Mouse (Mus musculus) midbrain, embryonic 13.5 days (tissue): Measurements from ENCODE around the gene Btnl10. TPM values are rescaled to one million over a fixed set of nuclear protein-coding genes. Genes with fewer than 3 reads are reported as not detected.

ENCODE experiments used
- ATAC-seq: fragments of 200-750 bp; cut with Nextera tagmentation; 2 replicates; pipeline ENCODE4 v1.8.0; 2017; ENCODE audit warnings: mild to moderate bottlenecking, moderate TSS enrichment, moderate library complexity
- H3K27ac ChIP-seq: fragments of 300-500 bp; sonication (generic); 2 replicates; pipeline ENCODE4 v1.5.1; 2015; ENCODE audit warnings: inconsistent platforms, mild to moderate bottlenecking, moderate library complexity
- H3K27me3 ChIP-seq: fragments of 300-500 bp; sonication (generic); 2 replicates; pipeline ENCODE4 v1.6.1; 2015; ENCODE audit warnings: mild to moderate bottlenecking, inconsistent platforms
- H3K36me3 ChIP-seq: fragments of 300-500 bp; sonication (generic); 2 replicates; pipeline ENCODE4 v1.6.1; 2015; ENCODE audit warnings: mild to moderate bottlenecking, inconsistent platforms
- H3K4me1 ChIP-seq: fragments of 300-500 bp; sonication (generic); replicated peaks from 2 replicates; pipeline ENCODE4 v1.6.1; 2015; ENCODE audit warnings: inconsistent platforms
- H3K4me2 ChIP-seq: fragments of 300-500 bp; sonication (generic); replicated peaks from 2 replicates; pipeline ENCODE4 v1.6.1; 2015; ENCODE audit warnings: moderate library complexity, mild to moderate bottlenecking, inconsistent platforms
- H3K4me3 ChIP-seq: fragments of 300-500 bp; sonication (generic); replicated peaks from 2 replicates; pipeline ENCODE4 v1.5.1; 2015; ENCODE audit warnings: mild to moderate bottlenecking, inconsistent platforms
- H3K9ac ChIP-seq: fragments of 300-500 bp; sonication (generic); replicated peaks from 2 replicates; pipeline ENCODE4 v1.6.1; 2015; ENCODE audit warnings: mild to moderate bottlenecking, inconsistent platforms
- H3K9me3 ChIP-seq: fragments of 300-500 bp; sonication (generic); 2 replicates; pipeline ENCODE4 v1.6.1; 2016; ENCODE audit warnings: mild to moderate bottlenecking, inconsistent platforms
- WGBS: fragments of 180-500 bp; shearing (Covaris S2); methylation state at CpG from one replicate; pipeline ENCODE4 v1.1.7; 2015; 5-methylcytosine and 5-hydroxymethylcytosine counted together
- polyA plus RNA-seq: library from polyadenylated mRNA; unstranded; fragments of >200 nt; fragmentation: Nextera tagmentation; extraction: Ambion mirVana; gene quantifications from 2 replicates; pipeline ENCODE4 v1.2.1, GENCODE M21; 2015

Gene Btnl10
- polyA plus RNA-seq, 1 experiment from 2014 or later = not detected

GRCm38 (mm10) chr11:58954420-58955142 lies 36.9 kb downstream of the Btnl10 start, which contains the start of the genes Hist3h2a and Trim17:
Gene Hist3h2a (plus strand): TSS chr11:58954685.
Gene Trim17 (plus strand): TSS chr11:58954685.
- peaks cover 9% of the 10 kb centered on the region for H3K36me3 ChIP-seq
- H3K27ac ChIP-seq = peak within 1 kb of the TSS; percentile 100
- peaks cover 66% of the 10 kb centered on the region for H3K4me1 ChIP-seq
- peak; percentile 84 for ATAC-seq
- no peaks in the 10 kb centered on the region for H3K9me3 ChIP-seq
- no peaks in the 10 kb centered on the region for H3K27me3 ChIP-seq
- H3K4me3 ChIP-seq = peak within 1 kb of the TSS; percentile 87
- H3K9ac ChIP-seq = peak within 1 kb of the TSS; percentile 97
- H3K4me2 ChIP-seq = peak within 1 kb of the TSS; percentile 90
- under 1% methylated on average over 49 of the region's 49 CpGs for WGBS

- Histone ChIP-seq H3K9ac (peak overlapping the region; percentile 89), H3K27me3 (no peaks in the 10 kb centered on the region), H3K27ac (peak overlapping the region; percentile 100), H3K4me2 (peak overlapping the region; percentile 82), H3K36me3 (peaks cover 9% of the 10 kb centered on the region), H3K4me3 (peak overlapping the region; percentile 87), H3K4me1 (peaks cover 71% of the 10 kb centered on the region), H3K9me3 (no peaks in the 10 kb centered on the region)
- 0% methylated on average over 20 of the region's 20 CpGs for WGBS
- ATAC-seq = peak; percentile 41
Observed at GRCm38 (mm10) chr11:58955143-58955867, 37.6 kb downstream of the Btnl10 start.

- Histone ChIP-seq H3K9ac (peak overlapping the region; percentile 89), H3K27ac (peak overlapping the region; percentile 100), H3K4me2 (peak overlapping the region; percentile 82), H3K4me3 (peak overlapping the region; percentile 87), H3K4me1 (peaks cover 69% of the 10 kb centered on the region), H3K27me3 (no peaks in the 10 kb centered on the region), H3K36me3 (peaks cover 9% of the 10 kb centered on the region), H3K9me3 (no peaks in the 10 kb centered on the region)
- WGBS = 23% methylated on average over 8 of the region's 8 CpGs
- ATAC-seq = no peak
Observed at GRCm38 (mm10) chr11:58955868-58956257, 38.2 kb downstream of the Btnl10 start.

GRCm38 (mm10) chr11:58957226-58957914 lies 39.7 kb downstream of the Btnl10 start:
- WGBS = 83% methylated on average over 5 of the region's 5 CpGs
- peaks cover 54% of the 10 kb centered on the region for H3K4me1 ChIP-seq
- peak overlapping the region; percentile 82 for H3K4me2 ChIP-seq
- peaks cover 4% of the 10 kb centered on the region; the same call in 1 of the 2 replicates for H3K9me3 ChIP-seq
- H3K27me3 ChIP-seq = peaks cover 10% of the 10 kb centered on the region
- no peak for ATAC-seq
- H3K36me3 ChIP-seq = peaks cover 12% of the 10 kb centered on the region
- peak overlapping the region; percentile 89 for H3K9ac ChIP-seq
- H3K4me3 ChIP-seq = peak overlapping the region; percentile 87
- 0 out of 2 replicates have a peak overlapping the region, but pooled peaks have one; percentile 14 for H3K27ac ChIP-seq

- Histone ChIP-seq H3K36me3 (peaks cover 12% of the 10 kb centered on the region), H3K27me3 (peaks cover 12% of the 10 kb centered on the region), H3K9me3 (peaks cover 4% of the 10 kb centered on the region; the same call in 1 of the 2 replicates), H3K4me2 (peak overlapping the region; percentile 82), H3K4me3 (0 out of 2 replicates have a peak overlapping the region, but pooled peaks have one; percentile 87), H3K9ac (no peak overlapping the region), H3K27ac (no peak overlapping the region), H3K4me1 (peaks cover 47% of the 10 kb centered on the region)
- WGBS = 85% methylated on average over 6 of the region's 6 CpGs
- no peak for ATAC-seq
Observed at GRCm38 (mm10) chr11:58958536-58958935, 40.8 kb downstream of the Btnl10 start.

GRCm38 (mm10) chr11:58959186-58959825 lies 41.6 kb downstream of the Btnl10 start:
- peak overlapping the region; percentile 50 for H3K4me3 ChIP-seq
- peaks cover 4% of the 10 kb centered on the region; the same call in 1 of the 2 replicates for H3K9me3 ChIP-seq
- H3K27me3 ChIP-seq = peaks cover 12% of the 10 kb centered on the region
- peak overlapping the region; percentile 61 for H3K27ac ChIP-seq
- H3K36me3 ChIP-seq = peaks cover 12% of the 10 kb centered on the region
- H3K9ac ChIP-seq = peak overlapping the region; percentile 63
- peaks cover 47% of the 10 kb centered on the region for H3K4me1 ChIP-seq
- no peak for ATAC-seq
- 37% methylated on average over 15 of the region's 15 CpGs for WGBS
- peak overlapping the region; percentile 63 for H3K4me2 ChIP-seq

GRCm38 (mm10) chr11:58959921-58960465 lies 42.3 kb downstream of the Btnl10 start:
- Histone ChIP-seq H3K9me3 (peaks cover 4% of the 10 kb centered on the region; the same call in 1 of the 2 replicates), H3K9ac (peak overlapping the region; percentile 63), H3K36me3 (peaks cover 12% of the 10 kb centered on the region), H3K4me1 (peaks cover 50% of the 10 kb centered on the region), H3K4me3 (peak overlapping the region; percentile 50), H3K27me3 (peaks cover 12% of the 10 kb centered on the region), H3K27ac (peak overlapping the region; percentile 61), H3K4me2 (peak overlapping the region; percentile 63)
- peak; percentile 81 for ATAC-seq
- WGBS = 5% methylated on average over 40 of the region's 40 CpGs

GRCm38 (mm10) chr11:58961364-58962177 lies 43.9 kb downstream of the Btnl10 start:
- H3K4me1 ChIP-seq = peaks cover 46% of the 10 kb centered on the region
- no peak overlapping the region for H3K4me2 ChIP-seq
- H3K27me3 ChIP-seq = peaks cover 12% of the 10 kb centered on the region
- WGBS = 70% methylated on average over 50 of the region's 50 CpGs
- ATAC-seq = no peak
- no peak overlapping the region for H3K9ac ChIP-seq
- H3K27ac ChIP-seq = no peak overlapping the region
- peaks cover 4% of the 10 kb centered on the region; the same call in 1 of the 2 replicates for H3K9me3 ChIP-seq
- H3K4me3 ChIP-seq = no peak overlapping the region
- peaks cover 12% of the 10 kb centered on the region for H3K36me3 ChIP-seq

GRCm38 (mm10) chr11:58963543-58963942 lies 45.8 kb downstream of the Btnl10 start:
- no peak for ATAC-seq
- Histone ChIP-seq H3K27ac (no peak overlapping the region), H3K9me3 (peaks cover 4% of the 10 kb centered on the region; the same call in 1 of the 2 replicates), H3K9ac (no peak overlapping the region), H3K4me3 (no peak overlapping the region), H3K36me3 (peaks cover 11% of the 10 kb centered on the region), H3K4me2 (no peak overlapping the region), H3K27me3 (peaks cover 12% of the 10 kb centered on the region), H3K4me1 (peaks cover 26% of the 10 kb centered on the region)
- WGBS = 38% methylated on average over 17 of the region's 17 CpGs

- Histone ChIP-seq H3K36me3 (peaks cover 12% of the 10 kb centered on the region), H3K4me1 (peaks cover 19% of the 10 kb centered on the region), H3K27me3 (peaks cover 12% of the 10 kb centered on the region), H3K4me2 (no peak overlapping the region), H3K4me3 (no peak overlapping the region), H3K9me3 (peaks cover 4% of the 10 kb centered on the region; the same call in 1 of the 2 replicates), H3K27ac (no peak overlapping the region), H3K9ac (no peak overlapping the region)
- no peak for ATAC-seq
- WGBS = 86% methylated on average over 7 of the region's 7 CpGs
Observed at GRCm38 (mm10) chr11:58964216-58964615, 46.5 kb downstream of the Btnl10 start.
